Mouse (Mus musculus) lung, adult 18-20 months (tissue): Measurements from ENCODE around the gene Kalrn.

ENCODE experiments used
- DNase-seq, 2 experiments: peaks; one replicate each; pipeline ENCODE4 v3.0.0; 2022; ENCODE audit warnings: mixed read lengths in 2 of 2

Kalrn gene

GRCm38 (mm10) chr16:34493914-34494313 lies 79.4 kb downstream of the Kalrn start:
- DNase-seq = peak; percentile 27 to 58

- DNase-seq = no peak
Observed at GRCm38 (mm10) chr16:34491225-34491624, 82.1 kb downstream of the Kalrn start.

- DNase-seq = peak in 1 of 2 experiments; percentile 49
Observed at GRCm38 (mm10) chr16:34490506-34490905, 82.8 kb downstream of the Kalrn start.

GRCm38 (mm10) chr16:34489805-34490325 lies 83.5 kb downstream of the Kalrn start:
- DNase-seq = no peak

GRCm38 (mm10) chr16:34487823-34488222 lies 85.5 kb downstream of the Kalrn start:
- no peak for DNase-seq

GRCm38 (mm10) chr16:34487268-34487667 lies 86.1 kb downstream of the Kalrn start:
- no peak for DNase-seq

- DNase-seq = no peak
Observed at GRCm38 (mm10) chr16:34485483-34485882, 87.8 kb downstream of the Kalrn start.

- no peak for DNase-seq
Observed at GRCm38 (mm10) chr16:34484921-34485320, 88.4 kb downstream of the Kalrn start.

GRCm38 (mm10) chr16:34484213-34484612 lies 89.1 kb downstream of the Kalrn start:
- DNase-seq = no peak

- DNase-seq = no peak
Observed at GRCm38 (mm10) chr16:34483716-34484115, 89.6 kb downstream of the Kalrn start.

- no peak for DNase-seq
Observed at GRCm38 (mm10) chr16:34474741-34475140, 98.6 kb downstream of the Kalrn start.

GRCm38 (mm10) chr16:34473891-34474290 lies 99.4 kb downstream of the Kalrn start:
- no peak for DNase-seq

GRCm38 (mm10) chr16:34471441-34471840 lies 101.9 kb downstream of the Kalrn start:
- no peak for DNase-seq

- no peak for DNase-seq
Observed at GRCm38 (mm10) chr16:34470343-34470742, 103.0 kb downstream of the Kalrn start.

- no peak for DNase-seq
Observed at GRCm38 (mm10) chr16:34469277-34469868, 104.0 kb downstream of the Kalrn start.

- no peak for DNase-seq
Observed at GRCm38 (mm10) chr16:34466649-34467048, 106.7 kb downstream of the Kalrn start.

- peak in 1 of 2 experiments; percentile 12 for DNase-seq
Observed at GRCm38 (mm10) chr16:34456314-34456713, 117.0 kb downstream of the Kalrn start.

GRCm38 (mm10) chr16:34445666-34446065 lies 127.7 kb downstream of the Kalrn start:
- no peak for DNase-seq

- DNase-seq = no peak
Observed at GRCm38 (mm10) chr16:34441704-34442103, 131.6 kb downstream of the Kalrn start.

- peak; percentile 45 to 70 for DNase-seq
Observed at GRCm38 (mm10) chr16:34440994-34441414, 132.3 kb downstream of the Kalrn start.

- no peak for DNase-seq
Observed at GRCm38 (mm10) chr16:34440019-34440615, 133.2 kb downstream of the Kalrn start.

GRCm38 (mm10) chr16:34430131-34430530 lies 143.2 kb downstream of the Kalrn start:
- no peak for DNase-seq

GRCm38 (mm10) chr16:34427654-34428053 lies 145.7 kb downstream of the Kalrn start:
- no peak for DNase-seq

- peak in 1 of 2 experiments; percentile 16 for DNase-seq
Observed at GRCm38 (mm10) chr16:34421473-34421872, 151.9 kb downstream of the Kalrn start.
